Mouse (Mus musculus): ENCODE measurements around the gene Ifi27l2a. TPM values are rescaled to one million over a fixed set of nuclear protein-coding genes. Genes with fewer than 3 reads are reported as not detected.
A peak's percentile ranks its signal among the peaks of the same experiment; 100 is the strongest.

The Ifi27l2a gene
- polyA plus RNA-seq, 1 experiment from 2014 or later, result 2.3 TPM

DNA sequence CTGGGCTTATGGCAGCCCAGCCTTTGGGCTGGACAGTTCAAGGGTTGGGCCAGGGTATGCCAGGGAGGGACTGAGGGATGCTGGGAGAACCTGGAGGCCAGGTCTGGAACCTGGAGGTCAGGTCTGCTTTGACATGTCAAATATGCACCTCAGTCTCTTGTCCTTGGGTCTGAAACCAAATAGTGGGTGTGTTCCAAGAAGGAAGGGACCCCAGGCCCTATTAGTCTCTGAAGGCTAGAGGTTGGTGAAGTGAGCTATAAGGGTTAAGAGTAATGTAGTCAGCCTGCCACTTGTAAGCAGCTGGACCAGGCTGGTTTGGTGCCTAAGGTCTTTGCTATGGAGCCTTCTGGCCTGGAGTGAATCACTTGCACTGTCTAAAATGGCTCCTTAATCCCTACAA is 8.6 kb downstream of the Ifi27l2a start:
- Histone ChIP-seq H3K27ac (ENCODE audit: low read length) (no peak overlapping the region), H3K9ac (ENCODE audit: low read depth, low read length) (no peak overlapping the region), H3K4me1 (ENCODE audit: control insufficient read depth, insufficient read depth, low read length) (no peaks in the 10 kb centered on the region), H3K9me3 (replicated peaks; ENCODE audit: control insufficient read depth, low read length, poor library complexity, severe bottlenecking) (no peaks in the 10 kb centered on the region), H3K4me3 (ENCODE audit: low read depth, low read length) (no peak overlapping the region), H3K36me3 (ENCODE audit: control insufficient read depth, insufficient read depth, low read length) (no peaks in the 10 kb centered on the region), H3K4me2 (ENCODE audit: low read length) (no peak overlapping the region), H3K27me3 (ENCODE audit: control insufficient read depth, insufficient read depth, low read depth, low read length) (no peaks in the 10 kb centered on the region)
- ATAC-seq, result no peak

GRCm38 (mm10) chr12:103433986-103434731 is 9.3 kb downstream of the Ifi27l2a start, which contains the start of gene Ifi27:
Gene Ifi27, plus strand, starts transcription at chr12:103434211.
- no peak within 1 kb of the TSS for H3K9ac ChIP-seq (ENCODE audit: low read depth, low read length)
- H3K27ac ChIP-seq (ENCODE audit: low read length), result no peak within 1 kb of the TSS
- WGBS, result 79% methylated on average over 8 of the region's 8 CpGs
- no peaks in the 10 kb centered on the region for H3K4me1 ChIP-seq (ENCODE audit: control insufficient read depth, insufficient read depth, low read length)
- no peak within 1 kb of the TSS for H3K4me3 ChIP-seq (ENCODE audit: low read depth, low read length)
- no peaks in the 10 kb centered on the region for H3K27me3 ChIP-seq (ENCODE audit: control insufficient read depth, insufficient read depth, low read depth, low read length)
- no peak for ATAC-seq
- no peaks in the 10 kb centered on the region for H3K36me3 ChIP-seq (ENCODE audit: control insufficient read depth, insufficient read depth, low read length)
- H3K4me2 ChIP-seq (ENCODE audit: low read length), result no peak within 1 kb of the TSS
- H3K9me3 ChIP-seq (replicated peaks; ENCODE audit: control insufficient read depth, low read length, poor library complexity, severe bottlenecking), result no peaks in the 10 kb centered on the region

DNA sequence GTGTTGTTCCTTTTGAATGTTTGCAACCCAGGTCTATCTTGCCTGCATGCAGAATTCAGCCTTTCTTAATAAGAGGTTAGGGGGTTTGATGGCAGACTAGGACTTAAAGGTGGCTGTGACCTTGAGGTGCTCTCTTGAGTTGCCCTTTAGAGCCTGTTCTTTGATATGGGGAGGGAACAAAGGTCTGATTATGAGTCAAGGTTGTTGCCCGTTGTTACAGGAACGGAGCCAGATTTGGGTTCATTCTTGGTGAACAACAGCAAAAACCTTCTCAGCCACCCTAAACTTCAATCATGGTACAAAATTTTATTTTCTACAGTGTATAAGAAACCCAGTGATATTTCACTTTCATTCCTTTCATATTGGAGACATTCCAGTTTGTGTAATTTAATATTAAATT is 10.1 kb downstream of the Ifi27l2a start:
- H3K27me3 ChIP-seq (ENCODE audit: control insufficient read depth, insufficient read depth, low read depth, low read length), result no peaks in the 10 kb centered on the region
- no peak for ATAC-seq

DNA sequence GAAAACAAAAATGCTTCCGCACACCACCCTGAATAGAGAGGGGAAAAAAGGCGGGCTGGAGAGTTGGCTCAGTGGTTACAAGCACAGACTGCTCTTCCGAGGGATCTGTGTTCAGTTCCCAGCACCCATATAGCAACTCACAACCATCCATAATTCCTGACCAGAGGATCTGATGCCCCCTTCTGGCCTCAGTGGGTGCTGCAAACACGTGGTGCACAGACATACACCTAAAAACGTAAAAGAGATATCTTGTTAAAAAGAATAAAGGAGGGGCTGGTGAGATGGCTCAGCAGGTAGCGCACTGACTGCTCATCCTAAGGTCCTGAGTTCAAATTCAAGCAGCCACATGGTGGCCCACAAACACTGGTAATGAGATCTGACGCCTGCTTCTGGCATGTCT is 16.8 kb downstream of the Ifi27l2a start:
- ATAC-seq, result no peak
- H3K4me3 ChIP-seq (ENCODE audit: low read depth, low read length), result no peak overlapping the region
- H3K27ac ChIP-seq (ENCODE audit: low read length), result no peak overlapping the region
- peaks cover 29% of the 10 kb centered on the region for H3K4me1 ChIP-seq (ENCODE audit: control insufficient read depth, insufficient read depth, low read length)
- H3K27me3 ChIP-seq (ENCODE audit: control insufficient read depth, insufficient read depth, low read depth, low read length), result no peaks in the 10 kb centered on the region
- H3K9ac ChIP-seq (ENCODE audit: low read depth, low read length), result no peak overlapping the region
- H3K9me3 ChIP-seq (replicated peaks; ENCODE audit: control insufficient read depth, low read length, poor library complexity, severe bottlenecking), result no peaks in the 10 kb centered on the region
- H3K4me2 ChIP-seq (ENCODE audit: low read length), result no peak overlapping the region
- 91% methylated on average over 7 of the region's 7 CpGs for WGBS
- peaks cover 7% of the 10 kb centered on the region for H3K36me3 ChIP-seq (ENCODE audit: control insufficient read depth, insufficient read depth, low read length)

More for the DNA sequence above, 10.1 kb downstream of the Ifi27l2a start:
- H3K4me1 ChIP-seq (ENCODE audit: control insufficient read depth, insufficient read depth, low read length), result no peaks in the 10 kb centered on the region
- no peaks in the 10 kb centered on the region for H3K9me3 ChIP-seq (replicated peaks; ENCODE audit: control insufficient read depth, low read length, poor library complexity, severe bottlenecking)
- H3K27ac ChIP-seq (ENCODE audit: low read length), result no peak overlapping the region
- H3K9ac ChIP-seq (ENCODE audit: low read depth, low read length), result no peak overlapping the region
- H3K4me3 ChIP-seq (ENCODE audit: low read depth, low read length), result no peak overlapping the region
- 91% methylated on average over 2 of the region's 2 CpGs for WGBS
- H3K4me2 ChIP-seq (ENCODE audit: low read length), result no peak overlapping the region
- H3K36me3 ChIP-seq (ENCODE audit: control insufficient read depth, insufficient read depth, low read length), result no peaks in the 10 kb centered on the region

- Histone ChIP-seq H3K9me3 (replicated peaks; ENCODE audit: control insufficient read depth, low read length, poor library complexity, severe bottlenecking) (no peaks in the 10 kb centered on the region), H3K4me2 (ENCODE audit: low read length) (peak within 1 kb of the TSS; percentile 68), H3K36me3 (ENCODE audit: control insufficient read depth, insufficient read depth, low read length) (peaks cover 7% of the 10 kb centered on the region), H3K27me3 (ENCODE audit: control insufficient read depth, insufficient read depth, low read depth, low read length) (no peaks in the 10 kb centered on the region), H3K9ac (ENCODE audit: low read depth, low read length) (peak within 1 kb of the TSS; percentile 85), H3K4me3 (ENCODE audit: low read depth, low read length) (peak within 1 kb of the TSS; percentile 74), H3K27ac (ENCODE audit: low read length) (peak within 1 kb of the TSS; percentile 66), H3K4me1 (ENCODE audit: control insufficient read depth, insufficient read depth, low read length) (peaks cover 37% of the 10 kb centered on the region)
- 1% methylated on average over 33 of the region's 33 CpGs for WGBS
- ATAC-seq, result peak; percentile 100
These were observed 17.6 kb downstream of the Ifi27l2a start, which contains the start of gene Ddx24 for GRCm38 (mm10) chr12:103425729-103426470. Gene Ddx24, minus strand, starts transcription at chr12:103425830.

GRCm38 (mm10) chr12:103425016-103425728 is 18.3 kb downstream of the Ifi27l2a start:
- 8% methylated on average over 33 of the region's 33 CpGs for WGBS
- Histone ChIP-seq H3K4me2 (ENCODE audit: low read length) (peak overlapping the region; percentile 68), H3K4me3 (ENCODE audit: low read depth, low read length) (peak overlapping the region; percentile 74), H3K27ac (ENCODE audit: low read length) (peak overlapping the region; percentile 66), H3K9ac (ENCODE audit: low read depth, low read length) (peak overlapping the region; percentile 85), H3K4me1 (ENCODE audit: control insufficient read depth, insufficient read depth, low read length) (peaks cover 39% of the 10 kb centered on the region), H3K9me3 (replicated peaks; ENCODE audit: control insufficient read depth, low read length, poor library complexity, severe bottlenecking) (no peaks in the 10 kb centered on the region), H3K36me3 (ENCODE audit: control insufficient read depth, insufficient read depth, low read length) (peaks cover 7% of the 10 kb centered on the region), H3K27me3 (ENCODE audit: control insufficient read depth, insufficient read depth, low read depth, low read length) (no peaks in the 10 kb centered on the region)
- ATAC-seq, result no peak; the same call in 1 of the 2 replicates

GRCm38 (mm10) chr12:103408144-103408543 is 35.3 kb downstream of the Ifi27l2a start:
- Histone ChIP-seq H3K9ac (ENCODE audit: low read depth, low read length) (no peak overlapping the region), H3K4me1 (ENCODE audit: control insufficient read depth, insufficient read depth, low read length) (no peaks in the 10 kb centered on the region), H3K27me3 (ENCODE audit: control insufficient read depth, insufficient read depth, low read depth, low read length) (no peaks in the 10 kb centered on the region), H3K4me3 (ENCODE audit: low read depth, low read length) (no peak overlapping the region), H3K9me3 (replicated peaks; ENCODE audit: control insufficient read depth, low read length, poor library complexity, severe bottlenecking) (no peaks in the 10 kb centered on the region), H3K36me3 (ENCODE audit: control insufficient read depth, insufficient read depth, low read length) (peaks cover 57% of the 10 kb centered on the region), H3K27ac (ENCODE audit: low read length) (no peak overlapping the region), H3K4me2 (ENCODE audit: low read length) (no peak overlapping the region)
- 96% methylated on average over 10 of the region's 10 CpGs for WGBS
- no peak for ATAC-seq

DNA sequence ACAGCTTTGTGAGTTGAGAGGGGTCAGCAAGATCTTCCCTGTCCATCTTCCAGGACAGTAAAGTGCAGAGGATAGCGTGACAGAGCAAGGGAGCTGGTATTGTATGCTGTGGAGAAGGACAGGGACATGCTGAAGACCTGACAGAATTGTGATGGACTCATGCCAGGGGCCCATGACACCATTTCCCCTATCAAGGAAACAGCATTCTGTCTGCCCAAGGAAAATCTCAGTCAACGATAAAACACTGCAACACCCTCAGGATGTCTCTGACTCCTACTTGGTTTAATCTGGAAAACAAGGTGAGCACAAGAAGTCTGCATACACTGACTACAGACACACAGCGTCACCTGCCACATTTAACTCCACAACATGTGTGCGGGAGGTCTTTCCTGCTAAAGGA is 35.8 kb downstream of the Ifi27l2a start, which contains the start of gene 9330161L09Rik:
TSS of gene 9330161L09Rik (minus strand) at position 101 of the 400 bp plus-strand sequence.
- Histone ChIP-seq H3K27ac (ENCODE audit: low read length) (no peak within 1 kb of the TSS), H3K27me3 (ENCODE audit: control insufficient read depth, insufficient read depth, low read depth, low read length) (no peaks in the 10 kb centered on the region), H3K4me1 (ENCODE audit: control insufficient read depth, insufficient read depth, low read length) (no peaks in the 10 kb centered on the region), H3K9ac (ENCODE audit: low read depth, low read length) (no peak within 1 kb of the TSS), H3K4me3 (ENCODE audit: low read depth, low read length) (no peak within 1 kb of the TSS), H3K36me3 (ENCODE audit: control insufficient read depth, insufficient read depth, low read length) (peaks cover 58% of the 10 kb centered on the region), H3K4me2 (ENCODE audit: low read length) (no peak within 1 kb of the TSS), H3K9me3 (replicated peaks; ENCODE audit: control insufficient read depth, low read length, poor library complexity, severe bottlenecking) (no peaks in the 10 kb centered on the region)
- no peak for ATAC-seq
- 96% methylated on average over 4 of the region's 4 CpGs for WGBS
